Mouse (Mus musculus): ENCODE results near the gene Tfdp2.

DNA sequence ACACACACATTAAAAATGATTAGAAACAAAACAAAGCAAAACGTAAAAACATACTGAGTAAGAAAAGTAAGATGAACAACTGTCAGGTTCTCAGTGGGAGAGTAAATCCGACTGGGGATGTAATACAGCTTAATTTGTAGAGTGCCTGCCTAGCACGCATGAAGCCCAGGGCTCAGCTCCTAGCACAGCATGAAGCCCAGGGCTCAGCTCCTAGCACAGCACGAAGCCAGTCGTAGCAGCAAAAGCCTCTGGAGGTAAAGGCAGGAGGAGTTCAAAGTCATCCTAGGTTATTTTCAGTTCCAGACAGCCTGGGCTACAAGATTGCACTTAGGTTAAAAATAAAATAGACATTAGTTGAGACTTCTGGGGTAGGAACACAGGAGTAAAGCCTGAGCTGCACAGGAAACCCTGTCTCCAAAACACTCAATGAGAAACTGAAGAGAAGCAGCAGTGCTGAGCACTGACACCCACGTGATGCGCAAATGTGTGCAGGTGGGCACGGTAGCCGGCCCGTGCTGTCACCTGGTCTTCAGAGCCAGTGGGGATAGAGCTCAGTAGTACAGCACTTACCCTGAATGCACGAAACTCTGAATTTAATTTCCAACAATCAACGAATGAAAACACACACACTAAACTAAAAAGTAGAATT lies 157.2 kb downstream of the Tfdp2 start:
- no peak for TF ChIP-seq GATA1 (IDR thresholded peaks at IDR 0.05; ENCODE audit: borderline replicate concordance, low read length)
- no peak for TF ChIP-seq FLI1 (IDR thresholded peaks at IDR 0.05; ENCODE audit: low read length)
